Mouse (Mus musculus): Measurements from ENCODE around the gene Ccdc107.

Gene Ccdc107

DNA sequence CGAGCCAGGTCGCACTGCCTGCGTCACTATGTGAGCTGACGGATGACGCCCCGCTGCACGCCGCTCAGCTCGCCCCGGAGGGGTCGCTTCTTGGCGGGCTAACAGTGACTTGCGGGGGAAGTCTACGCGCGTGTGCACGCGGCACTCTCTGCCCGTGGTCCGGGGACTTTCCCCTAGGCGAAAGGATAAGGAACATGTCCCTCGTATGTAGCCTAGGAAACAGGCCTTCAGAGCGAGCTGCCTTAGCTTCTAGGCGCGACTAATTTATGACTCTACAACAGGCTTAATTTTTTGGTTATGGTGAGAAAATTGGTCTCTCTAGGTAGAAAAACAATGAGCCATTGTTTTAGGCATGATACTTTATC is at the start of gene Ccdc107:
Gene Ccdc107, plus strand, starts transcription at position 80 of the 365 bp plus-strand sequence.
- Histone ChIP-seq H3K4me1 (replicated peaks; ENCODE audit: low read depth, low read length) (peaks cover 46% of the 10 kb centered on the region), H3K27me3 (ENCODE audit: insufficient read depth, low read length) (0 out of 2 replicates have a peak, but pooled peaks cover 6% of the 10 kb centered on the region), H3K9me3 (ENCODE audit: low read length) (no peaks in the 10 kb centered on the region), H3K36me3 (ENCODE audit: insufficient read depth, low read length) (peaks cover 32% of the 10 kb centered on the region), H3K4me3 (replicated peaks; ENCODE audit: low read length) (peak within 1 kb of the TSS; percentile 92)
- TF ChIP-seq NANOG (IDR thresholded peaks at IDR 0.05; ENCODE audit: borderline replicate concordance, low read length), result no peak
- TF ChIP-seq POU5F1 (IDR thresholded peaks at IDR 0.05; ENCODE audit: borderline replicate concordance, low read length), result no peak
- TF ChIP-seq CTCF (conservative IDR thresholded peaks at IDR 0.05; ENCODE audit: low read length), result no peak

DNA sequence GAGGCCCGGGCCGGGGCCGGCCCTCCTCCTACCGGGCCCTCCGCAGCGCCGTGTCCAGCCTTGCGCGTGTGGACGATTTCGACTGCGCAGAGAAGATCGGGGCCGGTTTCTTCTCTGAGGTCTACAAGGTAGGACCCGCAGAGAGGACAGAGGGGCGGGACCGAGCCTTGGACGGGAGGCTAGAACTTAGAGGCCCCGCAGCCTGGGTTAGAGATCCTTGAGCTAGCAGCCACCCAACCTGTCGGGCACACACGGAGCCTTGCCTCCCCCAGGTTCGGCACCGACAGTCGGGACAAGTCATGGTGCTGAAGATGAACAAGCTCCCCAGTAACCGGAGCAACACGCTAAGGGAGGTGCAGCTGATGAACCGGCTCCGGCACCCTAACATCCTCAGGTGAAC is 49.2 kb upstream of the Ccdc107 start:
- Histone ChIP-seq H3K4me1 (replicated peaks; ENCODE audit: low read depth, low read length) (peaks cover 38% of the 10 kb centered on the region), H3K27me3 (ENCODE audit: insufficient read depth, low read length) (peaks cover 25% of the 10 kb centered on the region), H3K36me3 (ENCODE audit: insufficient read depth, low read length) (peaks cover 31% of the 10 kb centered on the region), H3K4me3 (replicated peaks; ENCODE audit: low read length) (peak overlapping the region; percentile 92), H3K9me3 (ENCODE audit: low read length) (no peaks in the 10 kb centered on the region)
- TF ChIP-seq NANOG (IDR thresholded peaks at IDR 0.05; ENCODE audit: borderline replicate concordance, low read length) (no peak), CTCF (conservative IDR thresholded peaks at IDR 0.05; ENCODE audit: low read length) (no peak), POU5F1 (IDR thresholded peaks at IDR 0.05; ENCODE audit: borderline replicate concordance, low read length) (no peak)

DNA sequence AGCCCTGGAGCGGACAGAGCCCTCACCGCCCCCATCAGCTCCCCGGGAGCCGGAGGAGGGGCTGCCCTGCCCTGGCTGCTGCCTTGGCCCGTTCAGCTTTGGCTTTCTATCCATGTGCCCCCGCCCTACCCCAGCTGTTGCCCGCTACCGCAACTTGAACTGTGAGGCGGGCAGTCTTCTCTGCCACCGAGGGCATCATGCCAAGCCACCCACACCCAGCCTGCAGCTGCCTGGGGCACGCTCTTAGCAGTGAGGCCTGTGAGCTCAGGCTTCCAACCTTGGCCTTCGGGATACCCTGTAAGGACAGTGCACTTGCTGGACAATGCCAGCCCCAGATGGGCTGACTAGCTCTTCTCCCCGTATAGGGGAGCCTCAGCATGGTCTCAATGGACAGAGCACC is 45.4 kb upstream of the Ccdc107 start:
- no peak for TF ChIP-seq POU5F1 (IDR thresholded peaks at IDR 0.05; ENCODE audit: borderline replicate concordance, low read length)
- no peak for TF ChIP-seq CTCF (conservative IDR thresholded peaks at IDR 0.05; ENCODE audit: low read length)

DNA sequence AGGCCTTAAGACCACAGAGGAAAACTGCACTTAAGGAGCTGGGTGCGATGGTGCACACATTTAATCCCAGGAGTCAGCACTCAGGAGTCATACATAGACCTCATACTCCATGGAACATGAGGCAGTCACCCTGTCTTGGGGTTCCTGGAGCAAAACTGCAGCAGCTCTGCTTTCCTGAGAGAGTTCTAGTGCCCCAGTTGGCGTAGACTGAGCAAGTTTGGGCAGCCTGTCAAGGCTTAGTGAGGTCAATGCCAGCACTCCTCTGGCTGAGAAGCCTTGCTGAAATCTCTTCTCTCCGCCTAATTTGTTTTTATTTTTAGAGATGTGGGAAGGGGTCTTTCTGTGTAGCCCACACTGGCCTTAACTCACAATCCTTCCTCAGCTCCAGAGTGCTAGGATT is 44.1 kb upstream of the Ccdc107 start:
- Histone ChIP-seq H3K4me1 (replicated peaks; ENCODE audit: low read depth, low read length) (peaks cover 31% of the 10 kb centered on the region), H3K36me3 (ENCODE audit: insufficient read depth, low read length) (peaks cover 31% of the 10 kb centered on the region), H3K4me3 (replicated peaks; ENCODE audit: low read length) (no peak overlapping the region), H3K9me3 (ENCODE audit: low read length) (peaks cover 6% of the 10 kb centered on the region; the same call in 1 of the 2 replicates), H3K27me3 (ENCODE audit: insufficient read depth, low read length) (peaks cover 58% of the 10 kb centered on the region)
- TF ChIP-seq NANOG (IDR thresholded peaks at IDR 0.05; ENCODE audit: borderline replicate concordance, low read length) (no peak), CTCF (conservative IDR thresholded peaks at IDR 0.05; ENCODE audit: low read length) (no peak), POU5F1 (IDR thresholded peaks at IDR 0.05; ENCODE audit: borderline replicate concordance, low read length) (no peak)

More for the DNA sequence above, 45.4 kb upstream of the Ccdc107 start:
- peaks cover 31% of the 10 kb centered on the region for H3K36me3 ChIP-seq (ENCODE audit: insufficient read depth, low read length)
- peaks cover 24% of the 10 kb centered on the region for H3K4me1 ChIP-seq (replicated peaks; ENCODE audit: low read depth, low read length)
- H3K27me3 ChIP-seq (ENCODE audit: insufficient read depth, low read length), result peaks cover 47% of the 10 kb centered on the region
- no peak overlapping the region for H3K4me3 ChIP-seq (replicated peaks; ENCODE audit: low read length)
- peaks cover 6% of the 10 kb centered on the region; the same call in 1 of the 2 replicates for H3K9me3 ChIP-seq (ENCODE audit: low read length)

DNA sequence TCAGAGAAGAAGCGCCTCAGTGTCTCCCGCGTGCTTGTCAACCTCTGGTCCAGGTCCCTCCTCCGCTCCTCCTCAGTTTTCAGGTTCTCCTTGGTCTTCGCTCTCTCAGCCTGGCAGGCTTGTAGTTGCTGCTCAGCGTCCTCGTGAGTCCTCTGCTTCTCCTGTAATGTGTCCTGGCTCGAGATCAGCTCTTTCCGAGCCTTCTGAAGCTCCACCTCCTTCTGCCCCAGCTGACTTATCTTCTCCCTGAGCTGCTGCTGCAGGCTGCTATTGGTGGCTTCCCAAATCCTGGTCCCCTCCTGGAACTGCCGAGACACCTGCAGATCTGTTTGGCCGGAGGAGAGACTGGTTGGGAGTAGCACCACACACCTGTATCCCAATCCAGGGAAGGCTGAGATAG is 40.4 kb upstream of the Ccdc107 start:
- Histone ChIP-seq H3K36me3 (ENCODE audit: insufficient read depth, low read length) (peaks cover 7% of the 10 kb centered on the region), H3K27me3 (ENCODE audit: insufficient read depth, low read length) (peaks cover 60% of the 10 kb centered on the region)
- TF ChIP-seq CTCF (conservative IDR thresholded peaks at IDR 0.05; ENCODE audit: low read length), result no peak
- TF ChIP-seq POU5F1 (IDR thresholded peaks at IDR 0.05; ENCODE audit: borderline replicate concordance, low read length), result no peak
- no peak for TF ChIP-seq NANOG (IDR thresholded peaks at IDR 0.05; ENCODE audit: borderline replicate concordance, low read length)

DNA sequence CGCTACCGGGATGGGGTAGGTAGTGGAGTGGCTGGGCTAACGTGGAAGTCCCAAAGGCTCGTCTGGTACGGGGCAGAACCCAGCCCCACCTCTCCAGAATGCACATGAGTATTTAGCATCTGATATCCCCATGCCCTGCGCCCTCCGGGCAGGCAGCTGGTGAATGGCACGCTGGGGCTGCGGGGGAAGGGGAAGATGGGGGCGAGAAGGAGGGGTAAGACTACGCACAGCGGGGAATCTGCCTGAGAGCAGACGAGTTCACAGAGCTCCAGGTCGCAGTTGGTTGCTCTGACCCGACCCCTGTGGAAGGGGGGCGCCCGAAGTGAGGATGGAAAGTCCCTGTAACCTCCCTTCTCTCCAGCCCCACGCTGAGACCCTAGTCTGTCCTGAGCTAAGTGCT is 39.3 kb upstream of the Ccdc107 start:
- H3K9me3 ChIP-seq (ENCODE audit: low read length), result peaks cover 6% of the 10 kb centered on the region; the same call in 1 of the 2 replicates
- no peaks in the 10 kb centered on the region for H3K36me3 ChIP-seq (ENCODE audit: insufficient read depth, low read length)
- TF ChIP-seq POU5F1 (IDR thresholded peaks at IDR 0.05; ENCODE audit: borderline replicate concordance, low read length) (no peak), NANOG (IDR thresholded peaks at IDR 0.05; ENCODE audit: borderline replicate concordance, low read length) (no peak), CTCF (conservative IDR thresholded peaks at IDR 0.05; ENCODE audit: low read length) (no peak)
- peaks cover 26% of the 10 kb centered on the region for H3K4me1 ChIP-seq (replicated peaks; ENCODE audit: low read depth, low read length)
- 0 out of 2 replicates have a peak overlapping the region, but pooled peaks have one; percentile 0 for H3K4me3 ChIP-seq (replicated peaks; ENCODE audit: low read length)
- peaks cover 64% of the 10 kb centered on the region for H3K27me3 ChIP-seq (ENCODE audit: insufficient read depth, low read length)

More for the DNA sequence above, 40.4 kb upstream of the Ccdc107 start:
- no peak overlapping the region for H3K4me3 ChIP-seq (replicated peaks; ENCODE audit: low read length)
- peaks cover 6% of the 10 kb centered on the region; the same call in 1 of the 2 replicates for H3K9me3 ChIP-seq (ENCODE audit: low read length)
- peaks cover 24% of the 10 kb centered on the region for H3K4me1 ChIP-seq (replicated peaks; ENCODE audit: low read depth, low read length)

DNA sequence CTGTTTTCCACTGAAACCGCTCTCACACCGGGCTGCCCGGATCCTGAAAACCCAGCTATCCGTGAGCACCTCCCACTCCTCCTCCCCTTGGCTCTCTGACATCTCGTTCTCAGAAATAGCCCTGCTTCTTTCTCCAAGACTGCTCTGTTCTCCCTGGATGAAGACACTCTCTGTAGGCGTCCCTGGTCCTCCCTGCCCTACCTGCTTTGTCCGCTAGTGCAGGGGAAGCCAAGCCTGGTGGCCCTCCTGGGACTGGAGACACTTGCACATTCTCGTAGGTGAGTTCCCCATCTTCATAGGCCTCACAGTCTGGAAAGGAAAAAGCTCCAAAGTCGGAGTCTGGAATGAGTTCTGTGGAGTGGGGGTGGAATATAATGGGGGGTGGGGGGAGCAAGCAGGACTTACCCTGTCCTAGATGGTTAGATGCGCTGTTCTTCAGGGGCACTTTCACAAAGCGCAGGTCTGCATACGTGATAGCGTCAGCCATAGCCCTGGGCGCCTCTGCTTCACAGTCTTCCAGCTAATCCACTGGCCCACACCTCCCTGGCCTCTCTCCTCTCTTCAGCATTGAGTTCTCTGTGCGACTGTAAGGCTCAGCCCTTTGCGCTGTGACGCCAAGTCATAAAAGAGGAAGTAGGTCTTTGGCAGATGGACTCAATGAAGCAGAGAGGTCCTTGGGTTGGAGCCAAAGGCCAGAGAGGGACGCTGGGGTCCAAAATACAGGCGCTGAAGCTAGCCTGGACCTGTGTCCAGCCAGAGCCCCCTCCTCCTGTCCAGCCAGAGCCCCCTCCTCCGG is 38.5 kb upstream of the Ccdc107 start, which contains the start of gene Cd72:
Gene Cd72, minus strand, starts transcription at position 588 of the 796 bp plus-strand sequence.
- H3K9me3 ChIP-seq (ENCODE audit: low read length), result peaks cover 6% of the 10 kb centered on the region; the same call in 1 of the 2 replicates
- 0 out of 2 replicates have a peak within 1 kb of the TSS, but pooled peaks have one; percentile 0 for H3K4me3 ChIP-seq (replicated peaks; ENCODE audit: low read length)

DNA sequence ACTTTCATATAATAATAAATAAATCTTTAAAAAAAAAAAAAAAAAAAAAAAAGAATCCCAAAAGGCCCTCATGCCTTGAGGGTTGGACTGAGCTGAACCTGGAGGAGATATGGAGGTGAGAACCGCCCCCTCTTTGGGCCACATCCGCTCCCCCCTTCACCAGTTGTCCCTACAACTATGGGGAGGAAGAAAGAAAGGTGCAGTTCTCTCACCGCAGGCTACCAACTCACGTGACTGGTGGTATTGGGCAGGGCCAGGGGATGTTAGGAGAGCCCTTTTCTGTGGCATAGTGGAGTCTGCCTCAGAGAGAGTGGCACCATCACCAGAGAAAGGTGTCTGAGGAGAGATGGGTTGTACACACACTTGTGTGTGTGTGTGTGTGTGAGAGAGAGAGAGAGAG is 36.2 kb upstream of the Ccdc107 start:
- Histone ChIP-seq H3K27me3 (ENCODE audit: insufficient read depth, low read length) (peaks cover 58% of the 10 kb centered on the region), H3K9me3 (ENCODE audit: low read length) (peaks cover 10% of the 10 kb centered on the region), H3K4me1 (replicated peaks; ENCODE audit: low read depth, low read length) (peaks cover 26% of the 10 kb centered on the region), H3K4me3 (replicated peaks; ENCODE audit: low read length) (no peak overlapping the region), H3K36me3 (ENCODE audit: insufficient read depth, low read length) (no peaks in the 10 kb centered on the region)
- TF ChIP-seq POU5F1 (IDR thresholded peaks at IDR 0.05; ENCODE audit: borderline replicate concordance, low read length) (no peak), NANOG (IDR thresholded peaks at IDR 0.05; ENCODE audit: borderline replicate concordance, low read length) (no peak), CTCF (conservative IDR thresholded peaks at IDR 0.05; ENCODE audit: low read length) (no peak)

More for the DNA sequence above, 38.5 kb upstream of the Ccdc107 start, which contains the start of gene Cd72:
- TF ChIP-seq NANOG (IDR thresholded peaks at IDR 0.05; ENCODE audit: borderline replicate concordance, low read length), result no peak
- no peak for TF ChIP-seq CTCF (conservative IDR thresholded peaks at IDR 0.05; ENCODE audit: low read length)
- TF ChIP-seq POU5F1 (IDR thresholded peaks at IDR 0.05; ENCODE audit: borderline replicate concordance, low read length), result no peak
- peaks cover 65% of the 10 kb centered on the region for H3K27me3 ChIP-seq (ENCODE audit: insufficient read depth, low read length)
- no peaks in the 10 kb centered on the region for H3K36me3 ChIP-seq (ENCODE audit: insufficient read depth, low read length)
- H3K4me1 ChIP-seq (replicated peaks; ENCODE audit: low read depth, low read length), result peaks cover 26% of the 10 kb centered on the region
